Mouse (Mus musculus) forebrain, postnatal 0 days (tissue): ENCODE results near the gene Ankrd12. TPM values are rescaled to one million over a fixed set of nuclear protein-coding genes. Genes with fewer than 3 reads are reported as not detected.

Experiments used
- ATAC-seq: fragments of 200-750 bp; cut with Nextera tagmentation; 2 replicates; pipeline ENCODE4 v1.8.0; 2017; ENCODE audit warnings: mild to moderate bottlenecking, moderate library complexity
- DNase-seq: peaks from one replicate; pipeline ENCODE4 v3.0.0-alpha.2; 2015
- H3K27ac ChIP-seq: fragments of 300-500 bp; sonication (generic); 2 replicates; pipeline ENCODE4 v1.5.1; 2014; ENCODE audit warnings: low read depth, mild to moderate bottlenecking, antibody characterized with exemption, low read length, moderate library complexity, mixed read lengths
- H3K27me3 ChIP-seq: fragments of 300-500 bp; sonication (generic); 2 replicates; pipeline ENCODE4 v1.6.1; 2014; ENCODE audit warnings: mild to moderate bottlenecking, low read length, mixed read lengths; ENCODE audit not compliant: insufficient read depth
- H3K36me3 ChIP-seq: fragments of 300-500 bp; sonication (generic); 2 replicates; pipeline ENCODE4 v1.6.1; 2014; ENCODE audit warnings: mild to moderate bottlenecking, moderate library complexity; ENCODE audit not compliant: insufficient read depth
- H3K4me1 ChIP-seq: fragments of 300-500 bp; sonication (generic); 2 replicates; pipeline ENCODE4 v1.6.1; 2014; ENCODE audit warnings: antibody characterized with exemption; ENCODE audit not compliant: insufficient read depth
- H3K4me2 ChIP-seq: fragments of 300-500 bp; sonication (generic); 2 replicates; pipeline ENCODE4 v1.6.1; 2014; ENCODE audit warnings: low read depth, mild to moderate bottlenecking, moderate library complexity
- H3K4me3 ChIP-seq: fragments of 300-500 bp; sonication (generic); 2 replicates; pipeline ENCODE4 v1.5.1; 2014; ENCODE audit warnings: low read depth, low read length, mixed read lengths
- H3K9ac ChIP-seq: fragments of 300-500 bp; sonication (generic); 2 replicates; pipeline ENCODE4 v1.6.1; 2014; ENCODE audit warnings: mild to moderate bottlenecking
- H3K9me3 ChIP-seq: fragments of 300-500 bp; sonication (generic); 2 replicates; pipeline ENCODE4 v1.6.1; 2016; ENCODE audit warnings: low read length
- CTCF ChIP-seq: sonication (generic); IDR thresholded peaks from 2 replicates; pipeline ENCODE4 v1.5.1; 2016; ENCODE audit warnings: antibody characterized with exemption, control low read depth, low read depth
- WGBS: fragments of 180-500 bp; shearing (Covaris S2); extraction: QIAGEN DNeasy Blood & Tissue Kit; methylation state at CpG from one replicate; pipeline ENCODE4 v1.1.7; 2014; 5-methylcytosine and 5-hydroxymethylcytosine counted together
- polyA plus RNA-seq: library from polyadenylated mRNA; unstranded; fragments of >200 nt; fragmentation: Nextera tagmentation; extraction: Ambion mirVana; gene quantifications from 2 replicates; pipeline ENCODE4 v1.2.1, GENCODE M21; 2015
- total RNA-seq: library from RNA; depleted of rRNA; stranded (reverse); fragments of >200 nt; gene quantifications from 2 replicates; pipeline ENCODE4 v1.2.3, GENCODE M21; 2014; rRNA removed

Gene Ankrd12
- total and polyA plus RNA-seq, 2 experiments from 2014 or later, result 74.7 to 207 TPM

DNA sequence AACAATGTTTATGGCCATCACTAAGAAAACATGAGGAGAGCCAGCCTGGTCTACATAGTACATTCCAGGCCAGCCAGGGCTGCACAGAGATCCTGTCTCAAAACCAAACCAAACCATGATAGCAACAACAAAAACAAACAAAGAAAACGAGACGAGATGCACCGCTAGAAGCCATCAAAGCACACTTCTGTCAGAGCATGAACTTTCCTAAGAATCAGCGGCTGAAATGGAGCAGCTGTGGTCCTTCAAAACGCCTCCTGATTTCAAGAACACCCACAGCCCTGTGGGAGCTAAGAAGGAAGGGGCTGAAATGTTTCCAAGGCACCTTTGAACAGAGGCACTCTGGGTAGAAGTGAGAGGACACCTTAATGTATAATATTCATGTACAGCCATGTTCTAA, 152.7 kb downstream of the Ankrd12 start:
- H3K27me3 ChIP-seq, result no peaks in the 10 kb centered on the region
- no peak for TF ChIP-seq CTCF
- WGBS, result 69% methylated on average over 5 of the region's 5 CpGs
- ATAC-seq, result no peak
- no peak for DNase-seq
- H3K4me3 ChIP-seq, result no peak overlapping the region
- no peak overlapping the region for H3K4me2 ChIP-seq
- no peak overlapping the region for H3K9ac ChIP-seq
- H3K36me3 ChIP-seq, result peaks cover 52% of the 10 kb centered on the region
- H3K9me3 ChIP-seq, result no peaks in the 10 kb centered on the region
- H3K4me1 ChIP-seq, result no peaks in the 10 kb centered on the region
- H3K27ac ChIP-seq, result no peak overlapping the region

DNA sequence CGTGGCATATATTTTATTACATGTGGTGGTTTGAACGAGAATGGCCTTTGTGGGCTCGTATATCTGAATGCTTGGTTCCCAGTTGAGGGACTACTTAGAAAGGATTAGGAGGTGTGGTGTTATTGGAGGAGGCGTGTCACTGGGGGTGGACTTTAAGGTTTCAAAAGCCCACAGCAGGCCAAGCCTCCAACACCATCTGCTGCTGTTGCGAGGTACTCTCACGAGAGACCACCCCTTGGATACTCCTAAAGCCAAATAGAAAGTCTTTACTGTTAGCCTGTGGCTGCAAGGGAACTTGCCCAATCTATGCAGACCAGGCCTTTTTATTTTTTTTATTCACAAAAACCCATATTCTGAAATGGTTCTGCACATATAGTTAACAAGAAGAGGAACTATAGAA, 154.9 kb downstream of the Ankrd12 start:
- H3K27ac ChIP-seq, result no peak overlapping the region
- no peak overlapping the region for H3K9ac ChIP-seq
- no peak for ATAC-seq
- no peaks in the 10 kb centered on the region for H3K4me1 ChIP-seq
- H3K36me3 ChIP-seq, result peaks cover 42% of the 10 kb centered on the region
- H3K9me3 ChIP-seq, result no peaks in the 10 kb centered on the region
- WGBS, result 76% methylated on average over 6 of the region's 6 CpGs
- no peak for TF ChIP-seq CTCF
- H3K4me2 ChIP-seq, result no peak overlapping the region
- no peaks in the 10 kb centered on the region for H3K27me3 ChIP-seq
- DNase-seq, result no peak
- no peak overlapping the region for H3K4me3 ChIP-seq

DNA sequence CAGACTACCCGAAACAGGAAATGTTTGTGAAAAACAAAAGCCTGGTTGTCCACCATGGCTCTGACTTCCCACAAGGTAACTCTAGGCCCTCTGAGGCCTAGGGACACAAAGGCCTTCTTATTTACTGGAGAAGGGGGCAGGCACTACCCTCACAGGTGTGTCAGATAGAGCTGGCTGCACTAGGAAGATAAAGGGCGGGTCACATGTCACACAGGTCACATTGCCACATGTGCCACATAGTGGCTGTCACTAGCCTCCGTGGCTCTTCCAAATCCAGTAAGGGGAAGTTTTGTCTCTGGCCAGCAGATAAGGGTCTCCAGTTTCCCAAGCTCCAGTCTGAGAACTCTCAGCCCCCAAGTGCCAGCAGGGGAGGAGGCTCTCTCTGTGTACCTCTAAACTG, 157.7 kb downstream of the Ankrd12 start:
- WGBS, result 92% methylated on average over 3 of the region's 3 CpGs
- Histone ChIP-seq H3K27me3 (no peaks in the 10 kb centered on the region), H3K9me3 (no peaks in the 10 kb centered on the region), H3K36me3 (peaks cover 23% of the 10 kb centered on the region), H3K27ac (no peak overlapping the region), H3K4me1 (no peaks in the 10 kb centered on the region), H3K4me3 (no peak overlapping the region), H3K9ac (no peak overlapping the region), H3K4me2 (no peak overlapping the region)
- no peak for DNase-seq
- ATAC-seq, result no peak
- TF ChIP-seq CTCF, result no peak

DNA sequence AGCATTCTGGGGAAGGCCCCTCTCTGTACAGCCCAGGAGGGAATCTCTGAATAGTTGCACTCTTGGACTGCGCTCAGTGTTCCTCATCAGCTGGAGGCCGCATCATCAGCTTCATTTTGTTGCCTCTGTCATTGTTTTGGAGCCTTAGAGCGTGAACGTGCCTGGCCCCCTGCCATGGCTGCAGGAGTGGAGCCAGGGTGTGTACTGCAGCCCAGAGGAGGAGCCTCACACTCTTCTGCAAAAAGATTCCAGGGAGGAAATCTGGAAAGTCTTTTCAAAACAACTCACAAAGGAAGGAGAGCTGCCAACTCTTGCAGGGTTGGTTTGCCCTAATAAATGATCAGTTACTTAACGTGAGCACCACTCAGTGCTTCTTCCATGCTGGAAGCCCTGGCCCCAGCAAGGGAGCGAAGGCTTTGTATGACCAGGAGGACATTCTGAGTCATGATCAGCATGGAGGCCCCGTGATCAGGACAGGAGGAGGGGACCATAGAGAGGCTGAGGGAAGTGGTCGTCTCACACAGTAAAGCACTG, 160.7 kb downstream of the Ankrd12 start:
- peak overlapping the region; percentile 72 for H3K27ac ChIP-seq
- WGBS, result 9% methylated on average over 8 of the region's 8 CpGs
- no peak for TF ChIP-seq CTCF
- no peaks in the 10 kb centered on the region for H3K4me1 ChIP-seq
- DNase-seq (peak; percentile 80), ATAC-seq (peak; percentile 94)
- no peaks in the 10 kb centered on the region for H3K36me3 ChIP-seq
- no peak overlapping the region for H3K4me3 ChIP-seq
- H3K9me3 ChIP-seq, result no peaks in the 10 kb centered on the region
- no peaks in the 10 kb centered on the region for H3K27me3 ChIP-seq
- no peak overlapping the region for H3K9ac ChIP-seq
- no peak overlapping the region for H3K4me2 ChIP-seq

Other genes with a start within 250 kb of the Ankrd12 start
- gene Ralbp1, start 191.3 kb downstream of the Ankrd12 start, total RNA-seq, result 39.9 and 40.7 TPM in 2 replicates
- 34.4 and 47.7 TPM in 2 replicates for gene Ralbp1, start 191.3 kb downstream of the Ankrd12 start, polyA plus RNA-seq
- 42.1 and 50.2 TPM in 2 replicates for gene Twsg1, start 125.9 kb downstream of the Ankrd12 start, total RNA-seq
- gene Twsg1, start 125.9 kb downstream of the Ankrd12 start, polyA plus RNA-seq, result 38.1 and 46.1 TPM in 2 replicates
- gene Ndufv2, start 24.5 kb upstream of the Ankrd12 start, total RNA-seq, result 143 and 190 TPM in 2 replicates
- gene Ndufv2, start 24.5 kb upstream of the Ankrd12 start, polyA plus RNA-seq, result 432 and 524 TPM in 2 replicates
- gene Washc1, start 34.5 kb upstream of the Ankrd12 start, total RNA-seq, result 53.0 and 54.6 TPM in 2 replicates
- gene Washc1, start 34.5 kb upstream of the Ankrd12 start, polyA plus RNA-seq, result 38.9 and 42.0 TPM in 2 replicates
- gene Ddx11, start 46.4 kb upstream of the Ankrd12 start, total RNA-seq, result 5.6 and 5.7 TPM in 2 replicates
- gene Ddx11, start 46.4 kb upstream of the Ankrd12 start, polyA plus RNA-seq, result 1.4 and 2.3 TPM in 2 replicates